Mouse (Mus musculus): ENCODE measurements around the gene Skint1.

Skint1 gene

DNA sequence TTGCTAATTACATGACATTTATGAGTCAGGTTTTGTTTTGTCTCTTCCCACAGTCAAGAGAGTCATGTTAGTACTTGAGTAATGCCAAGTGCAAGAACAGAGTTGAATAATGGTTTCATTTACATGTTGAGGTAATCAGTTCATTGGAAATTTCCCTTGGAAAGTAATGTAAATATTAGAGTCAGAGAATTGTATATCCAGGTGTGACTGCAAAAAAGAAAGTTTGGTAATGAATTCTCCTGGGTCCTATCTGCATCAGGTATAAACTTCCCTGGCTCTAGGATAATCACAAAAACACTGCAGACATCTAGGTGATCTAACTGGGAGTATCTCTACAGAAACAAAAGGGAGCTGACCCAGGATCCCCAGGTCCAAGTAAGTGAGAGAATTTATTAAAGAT, at the start of gene Skint1:
Skint1 (plus strand) TSS at position 301 of the 400 bp plus-strand sequence.
- no peak for TF ChIP-seq GATA4 (IDR thresholded peaks at IDR 0.05; ENCODE audit: insufficient replicate concordance, low read length)

DNA sequence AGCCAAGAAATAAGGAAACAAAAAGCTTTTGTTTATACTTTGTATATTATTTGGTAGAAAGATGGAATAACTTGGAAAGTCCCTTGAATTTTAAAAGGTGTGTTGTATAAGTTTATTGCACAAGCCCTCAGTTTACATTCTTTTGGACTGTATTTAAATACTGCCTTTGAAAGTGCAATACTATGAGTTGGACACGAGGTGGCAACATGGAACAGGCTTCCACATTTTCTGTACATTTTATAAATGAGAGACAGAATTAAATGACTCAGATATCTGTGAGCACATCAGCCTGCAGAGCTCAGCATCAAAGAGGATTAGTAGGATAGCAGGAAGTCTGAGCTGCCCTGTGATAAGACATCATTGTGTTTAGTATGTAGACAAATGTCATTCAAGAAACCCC, 44.8 kb upstream of the Skint1 start:
- no peak for TF ChIP-seq GATA4 (IDR thresholded peaks at IDR 0.05; ENCODE audit: insufficient replicate concordance, low read length)

DNA sequence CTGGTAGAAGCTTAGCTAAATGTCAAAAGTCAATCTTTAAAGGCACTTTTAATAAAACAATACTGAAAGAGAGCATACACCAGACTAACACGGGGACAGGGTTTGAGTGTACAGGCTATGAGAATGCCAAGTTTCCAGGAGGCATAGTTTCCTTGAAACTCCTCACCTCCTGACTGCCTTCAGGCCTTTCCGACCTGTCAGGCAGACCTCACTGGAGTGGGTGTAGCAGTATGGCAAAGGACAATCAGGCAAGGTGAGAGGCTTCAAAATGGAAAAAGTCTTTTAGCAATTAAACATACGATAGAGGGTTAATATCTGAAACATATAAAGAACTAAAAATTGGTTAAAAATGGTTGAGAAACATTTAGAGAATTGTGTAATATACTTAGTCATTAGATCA, 42.4 kb upstream of the Skint1 start:
- no peak for TF ChIP-seq GATA4 (IDR thresholded peaks at IDR 0.05; ENCODE audit: insufficient replicate concordance, low read length)

DNA sequence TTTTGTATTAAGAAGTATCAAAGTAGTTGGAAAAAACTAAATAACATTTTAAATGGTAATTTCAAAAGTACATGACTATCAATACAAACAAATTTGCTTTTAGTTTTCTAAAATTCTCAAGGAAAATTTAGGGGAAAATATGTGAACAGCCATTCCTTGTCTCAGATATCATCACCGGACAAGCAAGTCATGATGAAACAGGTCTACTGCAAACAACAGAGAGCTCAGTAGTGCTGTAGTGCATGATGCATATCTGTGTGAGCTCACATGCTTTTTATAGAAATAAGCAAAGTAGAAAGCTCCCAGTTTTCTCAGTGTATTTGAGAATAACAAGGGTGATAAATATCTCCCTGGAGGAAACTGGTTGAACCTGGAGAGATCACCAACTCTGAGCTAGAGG, 33.4 kb upstream of the Skint1 start, which contains the start of gene Skint7:
Skint7 (plus strand) TSS at position 301 of the 400 bp plus-strand sequence.
- TF ChIP-seq GATA4 (IDR thresholded peaks at IDR 0.05; ENCODE audit: insufficient replicate concordance, low read length): no peak

DNA sequence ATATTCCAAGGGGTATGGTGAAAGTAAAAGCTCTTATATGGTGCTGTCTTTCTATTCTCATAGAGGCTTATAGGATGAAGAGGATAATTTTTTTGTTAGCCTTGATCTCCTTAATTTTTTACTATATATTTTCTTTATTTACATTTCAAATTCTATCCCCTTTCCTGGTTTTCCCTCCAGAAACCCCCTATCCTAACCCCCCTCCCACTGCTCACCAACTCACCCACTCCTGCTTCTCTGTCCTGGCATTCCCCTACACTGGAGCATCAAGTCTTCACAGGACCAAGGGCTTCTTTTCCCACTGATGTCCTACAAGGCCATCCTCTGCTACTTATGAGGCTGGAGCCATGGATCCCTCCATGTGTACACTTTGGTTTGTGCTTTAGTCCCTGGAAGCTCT, 65.6 kb downstream of the Skint1 start, which contains the start of gene Skint4:
Skint4 (plus strand) TSS at position 301 of the 400 bp plus-strand sequence.
- no peak for TF ChIP-seq GATA4 (IDR thresholded peaks at IDR 0.05; ENCODE audit: insufficient replicate concordance, low read length)
